Mouse (Mus musculus): ENCODE measurements at regions not wholly inside any gene's neighbourhood (a gene's known extent, or its start where the extent isn't known, plus 50 kb on each side); places are given as distances from the start of the nearest gene placed in this dataset.

GRCm38 (mm10) chr10:99532697-99533119 lies 226.8 kb downstream of the Csl start:
- intact Hi-C loops (cut with DNase I) = no loop called here
- no peak for DNase-seq

GRCm38 (mm10) chr10:99533468-99533867 lies 226.0 kb downstream of the Csl start:
- TF ChIP-seq CTCF (IDR thresholded peaks at IDR 0.05) = no peak
- no peak for DNase-seq
- H3K4me3 ChIP-seq = no peak overlapping the region
- no peak overlapping the region for H3K27ac ChIP-seq
- intact Hi-C loops (cut with DNase I) = no loop called here

More at GRCm38 (mm10) chr10:99532697-99533119, 226.8 kb downstream of the Csl start:
- H3K27ac ChIP-seq = no peak overlapping the region
- no peak overlapping the region for H3K4me3 ChIP-seq
- peak; percentile 35; the same call in 1 of the 2 replicates for TF ChIP-seq CTCF (IDR thresholded peaks at IDR 0.05)

DNA sequence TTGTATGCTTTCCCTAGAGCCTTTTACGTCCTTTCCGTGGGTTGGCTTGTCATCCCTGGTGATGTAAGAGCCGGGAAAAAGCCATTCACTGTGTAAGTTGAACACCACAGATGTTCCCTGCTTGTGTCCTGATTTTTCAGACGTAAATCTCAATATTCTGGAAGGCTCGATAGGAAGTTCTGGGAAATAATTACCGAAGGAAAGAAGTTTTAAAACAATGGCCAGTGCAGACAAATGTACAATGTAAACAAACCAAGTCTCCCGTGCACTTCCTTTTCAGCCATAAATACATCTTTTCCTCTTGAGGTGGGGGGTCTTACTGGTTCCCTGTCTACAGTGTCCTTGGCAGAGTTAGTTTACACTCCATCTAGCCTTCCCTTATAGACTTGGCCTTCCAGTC lies 225.2 kb downstream of the Csl start:
- DNase-seq = no peak
- Histone ChIP-seq H3K4me3 (no peak overlapping the region), H3K27ac (no peak overlapping the region)
- TF ChIP-seq CTCF (IDR thresholded peaks at IDR 0.05) = no peak
- intact Hi-C loops (cut with DNase I) = no loop called here

DNA sequence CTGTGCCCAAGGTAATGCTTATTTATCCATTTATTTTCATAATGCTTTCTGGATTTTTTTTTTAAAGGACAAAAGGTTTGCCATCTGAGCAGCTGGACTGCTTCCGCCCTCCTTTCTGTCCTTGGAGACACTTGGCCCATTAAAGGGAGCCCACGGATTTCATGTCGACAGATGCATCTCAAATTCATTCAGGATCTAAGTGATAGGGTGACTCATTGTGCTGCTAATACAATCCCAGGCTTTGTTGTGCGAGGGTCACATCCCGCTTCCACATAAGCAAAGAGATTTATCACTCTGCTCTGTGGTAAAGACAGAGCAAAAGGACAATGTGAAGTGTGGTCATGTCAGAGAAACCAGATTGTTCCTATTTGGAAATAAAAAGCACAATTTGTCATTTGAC lies 220.8 kb downstream of the Csl start:
- H3K4me3 ChIP-seq = no peak overlapping the region
- no peak for DNase-seq
- no peak overlapping the region for H3K27ac ChIP-seq
- TF ChIP-seq CTCF (IDR thresholded peaks at IDR 0.05) = no peak
- intact Hi-C loops (cut with DNase I) = no loop called here

GRCm38 (mm10) chr10:99552373-99552772 lies 207.1 kb downstream of the Csl start:
- no peak overlapping the region for H3K4me3 ChIP-seq
- TF ChIP-seq CTCF (IDR thresholded peaks at IDR 0.05) = no peak
- no peak overlapping the region for H3K27ac ChIP-seq
- intact Hi-C loops (cut with DNase I) = no loop called here
- no peak for DNase-seq

DNA sequence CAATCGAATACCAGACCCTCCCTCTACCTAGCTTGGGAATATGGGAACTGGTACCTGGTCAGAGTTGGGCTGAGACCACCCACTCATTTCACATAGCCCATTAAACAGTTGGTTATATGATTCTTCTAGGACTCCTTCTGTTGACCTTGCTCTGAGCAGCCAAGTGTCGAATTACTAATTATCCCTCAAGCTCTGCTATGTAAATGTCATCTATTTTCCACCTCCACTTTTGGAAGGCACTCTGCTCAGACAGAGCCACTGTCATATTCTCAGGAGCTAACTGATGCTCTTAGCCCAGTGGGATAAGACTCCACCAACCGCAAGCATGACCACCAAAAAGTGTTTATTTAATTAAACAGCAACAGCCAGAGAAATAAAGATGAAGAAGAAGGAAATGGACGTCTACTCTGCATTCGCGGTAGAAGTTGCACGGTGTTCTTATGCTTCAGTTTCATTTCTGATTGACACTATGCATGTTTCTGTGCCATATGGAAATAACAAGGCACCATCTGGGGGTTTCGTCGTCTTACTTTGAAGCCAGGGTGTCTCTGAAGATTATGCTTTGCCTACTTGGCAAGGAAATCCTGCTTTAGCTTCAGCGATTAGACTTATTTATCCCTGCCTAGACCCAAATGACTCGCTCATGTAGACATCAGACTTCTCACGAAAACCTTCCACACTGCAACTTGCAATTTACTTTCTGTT lies 206.5 kb downstream of the Csl start:
- TF ChIP-seq CTCF (IDR thresholded peaks at IDR 0.05) = no peak
- intact Hi-C loops (cut with DNase I) = no loop called here

GRCm38 (mm10) chr10:99555021-99555420 lies 204.4 kb downstream of the Csl start:
- Histone ChIP-seq H3K4me3 (no peak overlapping the region), H3K27ac (no peak overlapping the region)
- TF ChIP-seq CTCF (IDR thresholded peaks at IDR 0.05) = no peak
- intact Hi-C loops (cut with DNase I) = no loop called here
- DNase-seq = no peak

More for the DNA sequence above, 206.5 kb downstream of the Csl start:
- no peak for DNase-seq
- H3K4me3 ChIP-seq = no peak overlapping the region
- no peak overlapping the region for H3K27ac ChIP-seq

GRCm38 (mm10) chr10:99555658-99556352 lies 203.7 kb downstream of the Csl start:
- DNase-seq = no peak
- intact Hi-C loops (cut with DNase I) = no loop called here
- no peak for TF ChIP-seq CTCF (IDR thresholded peaks at IDR 0.05)
- Histone ChIP-seq H3K27ac (no peak overlapping the region), H3K4me3 (no peak overlapping the region)

GRCm38 (mm10) chr10:99556353-99557036 lies 203.0 kb downstream of the Csl start:
- DNase-seq = no peak
- intact Hi-C loops (cut with DNase I) = no loop called here
- H3K4me3 ChIP-seq = no peak overlapping the region
- TF ChIP-seq CTCF (IDR thresholded peaks at IDR 0.05) = no peak
- H3K27ac ChIP-seq = no peak overlapping the region

DNA sequence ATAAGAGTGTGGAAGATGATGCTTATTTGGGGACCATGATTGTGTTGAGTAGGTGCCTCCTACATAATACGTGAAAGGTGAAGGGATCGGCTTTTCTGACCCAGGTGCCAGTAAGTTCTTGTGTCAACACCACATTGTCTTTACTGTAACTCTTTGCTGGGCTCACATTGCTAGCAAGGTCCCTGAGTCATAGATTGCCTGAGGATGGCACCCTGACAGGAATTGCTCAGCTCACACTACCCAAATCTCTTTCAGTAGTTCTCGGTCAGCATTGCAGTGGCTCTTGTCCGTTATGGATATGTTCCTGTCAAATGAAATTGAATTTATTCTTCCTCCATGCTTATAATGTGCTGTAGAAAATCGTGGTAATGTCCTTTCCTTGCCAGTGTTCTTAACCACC lies 200.8 kb downstream of the Csl start:
- Histone ChIP-seq H3K4me3 (no peak overlapping the region), H3K27ac (no peak overlapping the region)
- no peak for TF ChIP-seq CTCF (IDR thresholded peaks at IDR 0.05)
- intact Hi-C loops (cut with DNase I) = no loop called here
- DNase-seq = no peak

- Histone ChIP-seq H3K27ac (no peak overlapping the region), H3K4me3 (no peak overlapping the region)
- TF ChIP-seq CTCF (IDR thresholded peaks at IDR 0.05) = no peak
- no peak for DNase-seq
- intact Hi-C loops (cut with DNase I) = no loop called here
These were observed 198.2 kb downstream of the Csl start for GRCm38 (mm10) chr10:99561166-99561818.

GRCm38 (mm10) chr10:99564605-99565004 lies 194.9 kb downstream of the Csl start:
- TF ChIP-seq CTCF (IDR thresholded peaks at IDR 0.05) = no peak
- intact Hi-C loops (cut with DNase I) = no loop called here

DNA sequence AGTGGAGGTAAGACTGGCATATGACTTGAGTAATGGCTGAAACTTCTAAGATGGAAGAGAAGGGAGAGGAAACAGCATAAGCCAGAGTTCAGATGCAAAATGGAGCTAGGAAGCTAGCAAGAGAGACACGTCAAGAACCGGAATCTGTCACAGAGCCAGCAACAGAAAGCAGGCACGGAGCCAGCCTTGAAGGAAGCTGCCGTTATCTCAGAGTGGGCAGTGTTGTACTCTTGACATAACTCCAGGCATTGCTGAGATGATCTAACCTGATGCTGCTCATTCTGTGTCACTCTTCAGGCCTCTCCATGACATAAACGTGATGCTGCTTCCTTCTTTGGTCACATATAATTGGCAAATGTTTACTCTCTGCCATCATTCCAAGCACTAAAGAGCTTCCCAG lies 191.0 kb downstream of the Csl start:
- intact Hi-C loops (cut with DNase I) = no loop called here
- no peak for TF ChIP-seq CTCF (IDR thresholded peaks at IDR 0.05)
- no peak for DNase-seq
- Histone ChIP-seq H3K4me3 (no peak overlapping the region), H3K27ac (no peak overlapping the region)

More at GRCm38 (mm10) chr10:99564605-99565004, 194.9 kb downstream of the Csl start:
- no peak for DNase-seq
- H3K27ac ChIP-seq = no peak overlapping the region
- no peak overlapping the region for H3K4me3 ChIP-seq

Data from gastrocnemius, adult 2 months (tissue).